Mouse (Mus musculus): ENCODE measurements around the gene Zfp991.
"Not testable (repeated sequence)": the region's sequence is repeated elsewhere in the genome, so short reads cannot be mapped to it uniquely, and the experiment has no call there.

DNA sequence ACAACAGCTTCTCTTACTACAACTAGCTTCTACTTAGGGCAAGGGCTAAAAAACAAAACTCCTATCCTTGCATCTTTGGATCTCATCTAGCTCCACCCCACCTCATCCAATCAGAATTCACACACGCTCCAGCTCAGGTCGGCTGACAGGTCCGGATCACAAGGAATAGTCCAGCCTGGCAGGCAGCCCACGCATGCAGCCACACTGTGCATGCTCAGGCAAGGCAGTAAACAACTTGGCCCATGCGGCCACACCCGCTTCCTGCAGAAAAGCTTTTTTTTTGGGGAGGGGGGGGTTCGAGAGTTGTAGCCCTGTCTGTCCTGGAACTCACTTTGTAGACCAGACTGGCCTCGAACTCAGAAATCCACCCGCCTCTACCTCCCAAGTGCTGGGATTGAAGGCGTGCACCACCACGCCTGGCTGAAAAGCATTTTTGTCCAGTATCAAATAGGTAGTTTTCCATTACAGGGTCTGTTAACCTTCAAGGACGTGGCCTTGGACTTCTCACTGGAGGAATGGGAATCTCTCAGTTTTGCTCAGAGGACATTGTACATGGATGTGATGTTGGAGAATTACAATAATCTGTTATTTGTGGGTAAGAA is 44.5 kb downstream of the Zfp991 start:
- not testable (repeated sequence) for TF ChIP-seq RAD21 (IDR thresholded peaks at IDR 0.05; ENCODE audit: low read depth, low read length); CTCF (conservative IDR thresholded peaks at IDR 0.05 in 1 of 2, IDR thresholded peaks at IDR 0.05 in 1 of 2; ENCODE audit: low read depth in 2 of 2, low read length in 2 of 2); SIN3A (IDR thresholded peaks at IDR 0.05; ENCODE audit: low read length)

Measured in CH12.LX (cell line).